Mouse (Mus musculus): ENCODE results near the gene Msantd1. TPM values are rescaled to one million over a fixed set of nuclear protein-coding genes. Genes with fewer than 3 reads are reported as not detected.
"Not testable (repeated sequence)": the region's sequence is repeated elsewhere in the genome, so short reads cannot be mapped to it uniquely, and the experiment has no call there.

The Msantd1 gene
- 1.8 and 2.3 TPM in 2 replicates for polyA plus RNA-seq (2015; fragmentation: Nextera tagmentation; extraction: Ambion mirVana)

GRCm38 (mm10) chr5:34907910-34908725, at the start of gene Msantd1:
TSS of gene Msantd1 (plus strand) at chr5:34908012.
- 79% methylated on average over 6 of the region's 6 CpGs for WGBS
- Histone ChIP-seq H3K9ac (no peak within 1 kb of the TSS), H3K36me3 (peaks cover 74% of the 10 kb centered on the region), H3K4me1 (replicated peaks) (peaks cover 2% of the 10 kb centered on the region; the same call in 1 of the 2 replicates), H3K4me3 (no peak within 1 kb of the TSS), H3K9me3 (no peaks in the 10 kb centered on the region), H3K27ac (replicated peaks) (no peak within 1 kb of the TSS), H3K4me2 (no peak within 1 kb of the TSS), H3K27me3 (no peaks in the 10 kb centered on the region)
- ATAC-seq (ENCODE audit: low read depth) = no peak

GRCm38 (mm10) chr5:34865367-34865766, 42.4 kb upstream of the Msantd1 start:
- Histone ChIP-seq H3K36me3 (peaks cover 60% of the 10 kb centered on the region), H3K4me1 (replicated peaks) (no peaks in the 10 kb centered on the region), H3K27me3 (no peaks in the 10 kb centered on the region), H3K9me3 (no peaks in the 10 kb centered on the region), H3K27ac (replicated peaks) (no peak overlapping the region), H3K4me2 (no peak overlapping the region), H3K4me3 (no peak overlapping the region), H3K9ac (no peak overlapping the region)
- WGBS = 95% methylated on average over 5 of the region's 5 CpGs
- ATAC-seq (ENCODE audit: low read depth) = no peak

DNA sequence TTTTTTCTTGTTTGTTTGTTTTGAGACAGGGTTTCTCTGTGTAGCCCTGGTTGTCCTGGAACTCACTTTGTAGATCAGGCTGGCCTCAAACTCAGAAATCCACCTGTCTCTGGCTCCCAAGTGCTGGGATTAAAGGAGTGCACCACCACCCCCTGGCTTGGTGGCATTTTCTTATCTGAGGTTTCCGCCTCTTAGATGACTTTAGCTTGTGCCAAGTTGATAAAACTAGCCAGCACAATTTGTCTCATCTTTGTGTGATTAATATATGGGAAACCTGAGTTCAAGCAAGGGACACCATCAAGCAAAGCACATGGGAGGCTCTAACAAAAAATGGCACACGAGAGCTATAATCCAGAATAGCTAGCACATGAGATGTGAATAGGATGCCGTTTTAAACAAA, 27.5 kb upstream of the Msantd1 start:
- not testable (repeated sequence) for H3K9ac ChIP-seq; H3K4me3 ChIP-seq; H3K27me3 ChIP-seq; H3K4me2 ChIP-seq; H3K9me3 ChIP-seq; H3K27ac ChIP-seq (replicated peaks); H3K4me1 ChIP-seq (replicated peaks); ATAC-seq (ENCODE audit: low read depth)
- WGBS = 96% methylated on average over 3 of the region's 3 CpGs
- H3K36me3 ChIP-seq = peaks cover 85% of the 10 kb centered on the region

DNA sequence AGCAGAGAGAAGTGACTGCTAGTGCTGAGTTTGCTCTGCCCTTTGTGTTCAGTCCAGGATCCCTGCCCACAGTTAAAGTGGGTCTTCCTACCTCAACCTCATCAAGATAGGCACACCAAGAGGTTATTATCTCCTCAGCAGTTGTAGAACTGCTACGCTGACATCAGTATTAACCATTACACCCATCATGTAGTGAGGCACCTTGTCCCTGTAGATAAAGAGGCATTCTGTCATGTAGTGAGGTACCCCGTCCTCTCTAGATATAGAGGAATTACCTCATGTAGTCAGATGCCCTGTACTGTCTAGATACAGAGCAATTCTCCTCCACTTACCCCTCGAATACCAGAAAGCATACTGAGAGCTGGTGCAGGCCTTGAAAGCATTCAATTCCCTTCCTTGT, 26.8 kb upstream of the Msantd1 start:
- H3K27ac ChIP-seq (replicated peaks) = no peak overlapping the region
- no peaks in the 10 kb centered on the region for H3K9me3 ChIP-seq
- H3K9ac ChIP-seq = no peak overlapping the region
- peaks cover 84% of the 10 kb centered on the region for H3K36me3 ChIP-seq
- ATAC-seq (ENCODE audit: low read depth) = no peak
- no peak overlapping the region for H3K4me2 ChIP-seq
- WGBS = 94% methylated on average over 3 of the region's 3 CpGs
- no peaks in the 10 kb centered on the region for H3K27me3 ChIP-seq
- H3K4me1 ChIP-seq (replicated peaks) = no peaks in the 10 kb centered on the region
- no peak overlapping the region for H3K4me3 ChIP-seq

GRCm38 (mm10) chr5:34885250-34885649, 22.6 kb upstream of the Msantd1 start:
- 81% methylated on average over 3 of the region's 3 CpGs for WGBS
- ATAC-seq (ENCODE audit: low read depth) = no peak
- H3K4me2 ChIP-seq = no peak overlapping the region
- no peaks in the 10 kb centered on the region for H3K27me3 ChIP-seq
- H3K36me3 ChIP-seq = peaks cover 88% of the 10 kb centered on the region
- no peaks in the 10 kb centered on the region for H3K9me3 ChIP-seq
- no peak overlapping the region for H3K9ac ChIP-seq
- H3K4me1 ChIP-seq (replicated peaks) = no peaks in the 10 kb centered on the region
- H3K4me3 ChIP-seq = no peak overlapping the region
- no peak overlapping the region for H3K27ac ChIP-seq (replicated peaks)

- Histone ChIP-seq H3K9me3 (no peaks in the 10 kb centered on the region), H3K27ac (replicated peaks) (no peak overlapping the region), H3K9ac (no peak overlapping the region), H3K36me3 (peaks cover 94% of the 10 kb centered on the region), H3K4me2 (no peak overlapping the region), H3K4me1 (replicated peaks) (no peaks in the 10 kb centered on the region), H3K4me3 (no peak overlapping the region), H3K27me3 (no peaks in the 10 kb centered on the region)
- ATAC-seq (ENCODE audit: low read depth) = no peak
- 97% methylated on average over 4 of the region's 4 CpGs for WGBS
Observed at GRCm38 (mm10) chr5:34889252-34889651, 18.6 kb upstream of the Msantd1 start.

DNA sequence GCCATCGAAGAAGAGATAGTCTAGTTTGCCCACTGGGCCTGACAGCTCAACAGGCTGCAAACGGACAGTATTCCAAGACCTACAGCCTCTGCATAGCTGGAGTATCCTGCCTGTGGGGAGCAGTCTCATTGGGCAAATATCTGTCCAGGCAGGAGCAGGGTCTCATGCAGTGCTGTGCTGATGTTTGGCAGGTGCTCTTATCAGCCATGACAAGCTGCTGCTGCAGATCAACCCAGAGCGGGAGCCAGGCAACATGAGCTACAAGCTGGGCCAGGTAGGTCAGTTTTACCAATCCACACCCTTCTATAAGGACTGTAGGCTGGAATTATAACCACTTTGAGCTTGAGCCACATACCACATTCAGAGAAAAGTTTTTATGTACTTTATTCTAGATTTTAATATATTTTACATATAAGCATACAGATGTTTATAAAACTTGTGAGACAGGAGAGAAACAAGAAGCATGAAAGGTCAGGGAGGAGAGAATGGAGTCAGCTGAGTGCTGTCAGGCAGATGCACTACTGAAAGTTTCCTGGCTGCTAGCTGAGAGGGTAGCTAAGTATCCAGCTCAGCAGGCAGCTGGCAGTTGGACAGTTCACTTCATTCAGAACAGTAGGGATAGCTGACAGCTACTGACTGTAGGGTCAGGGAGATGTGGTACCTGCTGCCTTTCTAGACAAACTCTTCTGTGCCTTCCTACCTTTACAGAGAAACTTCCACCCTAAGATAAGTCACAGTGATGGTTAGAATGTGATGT, 10.9 kb upstream of the Msantd1 start:
- Histone ChIP-seq H3K27me3 (no peaks in the 10 kb centered on the region), H3K4me3 (no peak overlapping the region), H3K9ac (no peak overlapping the region), H3K9me3 (no peaks in the 10 kb centered on the region), H3K4me1 (replicated peaks) (no peaks in the 10 kb centered on the region), H3K27ac (replicated peaks) (no peak overlapping the region), H3K4me2 (no peak overlapping the region), H3K36me3 (peaks cover 96% of the 10 kb centered on the region)
- WGBS = 78% methylated on average over 3 of the region's 3 CpGs
- no peak for ATAC-seq (ENCODE audit: low read depth)

- H3K9ac ChIP-seq = no peak overlapping the region
- 94% methylated on average over 6 of the region's 6 CpGs for WGBS
- H3K36me3 ChIP-seq = peaks cover 94% of the 10 kb centered on the region
- no peak overlapping the region for H3K4me3 ChIP-seq
- no peak overlapping the region for H3K27ac ChIP-seq (replicated peaks)
- no peaks in the 10 kb centered on the region for H3K9me3 ChIP-seq
- no peaks in the 10 kb centered on the region; the same call in 1 of the 2 replicates for H3K4me1 ChIP-seq (replicated peaks)
- H3K4me2 ChIP-seq = no peak overlapping the region
- no peak for ATAC-seq (ENCODE audit: low read depth)
- no peaks in the 10 kb centered on the region for H3K27me3 ChIP-seq
Observed at GRCm38 (mm10) chr5:34899787-34900469, 7.9 kb upstream of the Msantd1 start.

DNA sequence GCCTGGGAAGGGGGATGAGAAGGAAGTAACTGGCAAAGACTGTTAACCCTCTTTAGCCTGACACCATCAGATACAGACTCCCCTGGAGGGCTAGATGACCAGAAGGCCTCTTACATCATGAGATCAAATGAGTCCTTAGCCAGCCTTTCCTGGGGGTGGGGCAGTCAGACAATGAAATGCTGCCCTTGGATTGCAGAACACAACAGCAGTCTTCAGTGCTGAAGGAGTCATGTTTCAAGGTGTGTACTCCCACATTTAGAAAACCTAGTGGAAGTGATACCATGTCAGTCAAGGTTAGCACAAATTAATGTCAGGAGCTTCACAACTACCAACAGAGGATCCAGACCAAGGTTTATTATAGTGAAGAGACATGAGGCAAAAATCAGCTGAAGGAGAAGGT, 5.4 kb upstream of the Msantd1 start:
- Histone ChIP-seq H3K27ac (replicated peaks) (no peak overlapping the region), H3K27me3 (no peaks in the 10 kb centered on the region), H3K9me3 (no peaks in the 10 kb centered on the region), H3K9ac (no peak overlapping the region), H3K36me3 (peaks cover 95% of the 10 kb centered on the region), H3K4me2 (no peak overlapping the region), H3K4me1 (replicated peaks) (no peaks in the 10 kb centered on the region; the same call in 1 of the 2 replicates), H3K4me3 (no peak overlapping the region)
- no peak for ATAC-seq (ENCODE audit: low read depth)

- peaks cover 95% of the 10 kb centered on the region for H3K36me3 ChIP-seq
- H3K4me2 ChIP-seq = no peak overlapping the region
- H3K9me3 ChIP-seq = no peaks in the 10 kb centered on the region
- H3K27ac ChIP-seq (replicated peaks) = no peak overlapping the region
- ATAC-seq (ENCODE audit: low read depth) = no peak
- WGBS = 84% methylated on average over 5 of the region's 5 CpGs
- H3K9ac ChIP-seq = no peak overlapping the region
- H3K4me3 ChIP-seq = no peak overlapping the region
- H3K27me3 ChIP-seq = no peaks in the 10 kb centered on the region
- H3K4me1 ChIP-seq (replicated peaks) = no peaks in the 10 kb centered on the region; the same call in 1 of the 2 replicates
Observed at GRCm38 (mm10) chr5:34902811-34903385, 4.9 kb upstream of the Msantd1 start.

GRCm38 (mm10) chr5:34904412-34904811, 3.4 kb upstream of the Msantd1 start:
- Histone ChIP-seq H3K4me3 (no peak overlapping the region), H3K27me3 (no peaks in the 10 kb centered on the region), H3K27ac (replicated peaks) (no peak overlapping the region), H3K9ac (no peak overlapping the region), H3K4me1 (replicated peaks) (peaks cover 2% of the 10 kb centered on the region; the same call in 1 of the 2 replicates), H3K4me2 (no peak overlapping the region), H3K9me3 (no peaks in the 10 kb centered on the region), H3K36me3 (peaks cover 95% of the 10 kb centered on the region)
- no peak for ATAC-seq (ENCODE audit: low read depth)

- Histone ChIP-seq H3K36me3 (peaks cover 81% of the 10 kb centered on the region), H3K4me2 (no peak overlapping the region), H3K4me3 (no peak overlapping the region), H3K9ac (no peak overlapping the region), H3K27ac (replicated peaks) (no peak overlapping the region), H3K9me3 (no peaks in the 10 kb centered on the region), H3K27me3 (no peaks in the 10 kb centered on the region), H3K4me1 (replicated peaks) (peaks cover 2% of the 10 kb centered on the region; the same call in 1 of the 2 replicates)
- 91% methylated on average over 4 of the region's 4 CpGs for WGBS
- ATAC-seq (ENCODE audit: low read depth) = no peak
Observed at GRCm38 (mm10) chr5:34907230-34907629, 582 bp upstream of the Msantd1 start.
